Mouse (Mus musculus): ENCODE results near the gene Bean1.

Bean1 gene

GRCm38 (mm10) chr8:104171050-104171620, 893 bp downstream of the Bean1 start:
- DNase-seq (ENCODE audit: low spot score in 2 of 2) = no peak

- no peak for DNase-seq (ENCODE audit: low spot score in 2 of 2)
These were observed 2.2 kb downstream of the Bean1 start for GRCm38 (mm10) chr8:104172420-104172819.

- DNase-seq (ENCODE audit: low spot score in 2 of 2) = no peak
These were observed 5.7 kb downstream of the Bean1 start for GRCm38 (mm10) chr8:104175848-104176527.

GRCm38 (mm10) chr8:104177054-104177453, 6.8 kb downstream of the Bean1 start:
- DNase-seq (ENCODE audit: low spot score in 2 of 2) = no peak

- peak in 1 of 2 experiments; percentile 61 for DNase-seq (ENCODE audit: low spot score in 2 of 2)
These were observed 14.7 kb downstream of the Bean1 start for GRCm38 (mm10) chr8:104184905-104185304.

GRCm38 (mm10) chr8:104186827-104187226, 16.6 kb downstream of the Bean1 start:
- no peak for DNase-seq (ENCODE audit: low spot score in 2 of 2)

- DNase-seq (ENCODE audit: low spot score in 2 of 2) = no peak
These were observed 17.4 kb downstream of the Bean1 start for GRCm38 (mm10) chr8:104187622-104188021.

- no peak for DNase-seq (ENCODE audit: low spot score in 2 of 2)
These were observed 18.2 kb downstream of the Bean1 start for GRCm38 (mm10) chr8:104188459-104188858.

GRCm38 (mm10) chr8:104190777-104191468, 20.7 kb downstream of the Bean1 start:
- DNase-seq (ENCODE audit: low spot score in 2 of 2) = no peak

- no peak for DNase-seq (ENCODE audit: low spot score in 2 of 2)
These were observed 21.3 kb downstream of the Bean1 start for GRCm38 (mm10) chr8:104191496-104191895.

GRCm38 (mm10) chr8:104199802-104200201, 29.6 kb downstream of the Bean1 start:
- no peak for DNase-seq (ENCODE audit: low spot score in 2 of 2)

GRCm38 (mm10) chr8:104201622-104202021, 31.4 kb downstream of the Bean1 start:
- no peak for DNase-seq (ENCODE audit: low spot score in 2 of 2)

GRCm38 (mm10) chr8:104202320-104202719, 32.1 kb downstream of the Bean1 start:
- DNase-seq (ENCODE audit: low spot score in 2 of 2) = no peak

- no peak for DNase-seq (ENCODE audit: low spot score in 2 of 2)
These were observed 35.0 kb downstream of the Bean1 start for GRCm38 (mm10) chr8:104205292-104205691.

- DNase-seq (ENCODE audit: low spot score in 2 of 2) = peak in 1 of 2 experiments; percentile 56
These were observed 47.4 kb downstream of the Bean1 start for GRCm38 (mm10) chr8:104217601-104218000.

GRCm38 (mm10) chr8:104219079-104219478, 48.8 kb downstream of the Bean1 start:
- DNase-seq (ENCODE audit: low spot score in 2 of 2) = peak; percentile 69 to 85

GRCm38 (mm10) chr8:104219806-104220205, 49.6 kb downstream of the Bean1 start:
- peak; percentile 68 to 88 for DNase-seq (ENCODE audit: low spot score in 2 of 2)

GRCm38 (mm10) chr8:104227048-104227447, 56.8 kb downstream of the Bean1 start:
- DNase-seq (ENCODE audit: low spot score in 2 of 2) = no peak

- no peak for DNase-seq (ENCODE audit: low spot score in 2 of 2)
These were observed 60.1 kb downstream of the Bean1 start for GRCm38 (mm10) chr8:104230377-104230776.

GRCm38 (mm10) chr8:104232039-104232438, 61.8 kb downstream of the Bean1 start:
- no peak for DNase-seq (ENCODE audit: low spot score in 2 of 2)

GRCm38 (mm10) chr8:104232919-104233318, 62.7 kb downstream of the Bean1 start:
- DNase-seq (ENCODE audit: low spot score in 2 of 2) = peak; percentile 43 to 67

- DNase-seq (ENCODE audit: low spot score in 2 of 2) = peak in 1 of 2 experiments; percentile 69
These were observed 64.3 kb downstream of the Bean1 start for GRCm38 (mm10) chr8:104234573-104234972.

- no peak for DNase-seq (ENCODE audit: low spot score in 2 of 2)
These were observed 69.2 kb downstream of the Bean1 start for GRCm38 (mm10) chr8:104239418-104239861.

Data from spleen, postnatal 4 days (tissue).